Mouse (Mus musculus): Measurements from ENCODE around the gene Anxa6. TPM values are rescaled to one million over a fixed set of nuclear protein-coding genes. Genes with fewer than 3 reads are reported as not detected.
"Not testable (repeated sequence)": the region's sequence is repeated elsewhere in the genome, so short reads cannot be mapped to it uniquely, and the experiment has no call there.

Anxa6 gene
- polyA plus RNA-seq, 1 experiment, result 288 TPM

DNA sequence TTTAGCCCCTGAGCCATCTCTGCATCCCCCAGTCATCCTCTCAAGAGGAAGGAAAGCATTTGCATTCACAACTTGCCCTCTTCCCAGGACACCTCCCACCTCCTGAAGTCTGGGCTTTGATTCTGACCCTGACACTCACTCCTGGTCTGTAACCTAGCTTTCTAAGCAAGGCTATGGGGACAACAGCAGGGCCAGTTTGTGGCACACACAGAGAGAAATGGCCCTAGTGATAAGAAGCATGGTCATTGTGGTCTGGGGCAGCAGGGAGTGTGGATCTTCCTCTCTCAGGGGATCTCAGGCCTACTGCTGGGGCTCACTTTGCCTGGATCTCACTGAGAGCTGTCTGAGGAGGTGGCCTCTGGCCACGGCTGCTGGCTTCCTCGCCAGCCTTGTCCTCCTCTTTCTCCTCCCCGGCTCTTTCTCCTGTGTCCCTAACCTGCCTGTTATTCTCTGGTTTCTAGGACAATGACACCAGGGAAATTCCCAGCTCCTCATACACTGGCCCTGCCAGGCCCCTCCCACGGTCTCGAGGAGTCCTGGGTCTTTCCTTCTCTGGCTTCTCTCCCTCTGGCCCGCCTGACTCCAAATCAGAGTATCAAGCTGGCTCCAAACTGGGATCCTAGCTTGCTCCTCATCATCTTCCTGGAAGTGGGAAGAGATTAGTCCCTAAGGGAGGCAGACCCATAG, 71.9 kb downstream of the Anxa6 start:
- DNase-seq (ENCODE audit: low read depth), result no peak

- no peak for DNase-seq (ENCODE audit: low read depth)
Measured at GRCm38 (mm10) chr11:54960251-54960650, 73.0 kb downstream of the Anxa6 start.

DNA sequence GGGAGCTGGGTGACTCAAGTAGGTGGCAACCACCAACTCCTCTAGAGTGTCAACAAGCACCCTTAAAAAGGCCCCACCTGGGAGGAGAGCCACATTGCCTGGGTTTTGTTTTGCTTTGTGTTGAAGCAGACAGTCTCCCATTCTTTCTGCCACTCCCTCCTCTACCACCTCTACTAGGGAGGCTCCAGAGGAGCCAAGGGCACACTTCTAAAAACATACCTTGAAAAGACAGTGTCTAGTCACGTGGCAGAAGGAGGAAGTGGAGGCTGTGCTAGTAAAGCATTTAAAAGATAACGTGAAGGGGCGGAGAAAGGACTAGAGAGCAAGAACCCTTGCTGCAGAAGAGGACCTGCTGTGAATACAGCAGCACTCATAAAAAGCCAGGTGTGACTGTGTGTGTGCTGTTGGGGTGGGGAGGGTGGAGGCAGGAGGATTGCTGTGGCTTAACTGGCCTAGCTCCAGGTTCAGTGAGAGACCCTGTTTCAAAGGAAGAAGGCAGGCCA, 74.6 kb downstream of the Anxa6 start:
- no peak for DNase-seq (ENCODE audit: low read depth)

- DNase-seq (ENCODE audit: low read depth), result not testable (repeated sequence)
Measured at GRCm38 (mm10) chr11:54957708-54958107, 75.5 kb downstream of the Anxa6 start.

GRCm38 (mm10) chr11:54956912-54957311, 76.3 kb downstream of the Anxa6 start:
- DNase-seq (ENCODE audit: low read depth), result no peak

- DNase-seq (ENCODE audit: low read depth), result peak; percentile 67
Measured at GRCm38 (mm10) chr11:54955735-54956480, 77.3 kb downstream of the Anxa6 start.

GRCm38 (mm10) chr11:54955400-54955734, 77.9 kb downstream of the Anxa6 start:
- not testable (repeated sequence) for DNase-seq (ENCODE audit: low read depth)

DNA sequence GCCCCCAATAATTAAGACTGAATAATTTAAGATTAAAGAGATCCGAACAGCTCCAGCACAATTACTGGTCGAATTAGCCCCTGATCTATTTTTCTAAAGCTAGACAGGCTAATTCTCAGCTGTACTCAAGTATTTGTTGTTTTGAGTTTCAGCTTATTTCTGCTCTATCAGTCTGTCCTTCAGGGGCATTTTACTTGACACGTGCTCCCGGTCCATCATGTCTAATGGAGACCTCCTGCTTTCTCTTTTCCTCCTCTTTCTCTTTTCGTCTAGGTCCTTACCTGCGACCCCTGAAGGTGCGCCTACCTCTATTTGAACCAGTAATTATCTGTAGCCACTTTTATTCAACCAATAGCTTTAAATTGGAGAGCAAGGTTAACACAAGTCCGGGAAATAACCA, 78.5 kb downstream of the Anxa6 start:
- DNase-seq (ENCODE audit: low read depth), result no peak

- DNase-seq (ENCODE audit: low read depth), result no peak
Measured at GRCm38 (mm10) chr11:54953993-54954446, 79.2 kb downstream of the Anxa6 start.

GRCm38 (mm10) chr11:54952651-54953050, 80.6 kb downstream of the Anxa6 start:
- DNase-seq (ENCODE audit: low read depth), result no peak

GRCm38 (mm10) chr11:54950684-54951083, 82.6 kb downstream of the Anxa6 start:
- no peak for DNase-seq (ENCODE audit: low read depth)

- DNase-seq (ENCODE audit: low read depth), result no peak
Measured at GRCm38 (mm10) chr11:54949717-54950116, 83.5 kb downstream of the Anxa6 start.

GRCm38 (mm10) chr11:54944702-54945101, 88.5 kb downstream of the Anxa6 start:
- DNase-seq (ENCODE audit: low read depth), result no peak

GRCm38 (mm10) chr11:54940056-54940455, 93.2 kb downstream of the Anxa6 start:
- DNase-seq (ENCODE audit: low read depth), result no peak

DNA sequence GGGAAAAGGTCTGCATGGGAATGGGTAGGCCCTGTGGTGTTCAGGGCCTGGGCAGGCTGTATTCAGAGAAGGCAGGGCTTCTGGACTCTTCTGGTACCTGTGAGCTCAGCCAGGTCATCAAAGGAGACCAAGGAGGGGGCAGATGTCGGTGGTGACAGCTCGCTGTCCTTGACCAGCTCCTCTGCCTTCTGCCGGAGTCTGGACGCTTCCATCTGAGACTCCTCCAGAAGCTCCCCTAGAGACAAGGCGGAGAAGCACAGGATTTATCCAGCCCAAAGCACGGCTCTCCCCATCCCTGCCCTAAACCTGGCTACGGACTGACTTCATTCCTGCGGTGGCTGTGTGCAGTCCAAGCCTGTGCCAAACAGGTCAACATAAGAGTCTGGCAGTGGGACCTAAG, 93.7 kb downstream of the Anxa6 start:
- no peak for DNase-seq (ENCODE audit: low read depth)

GRCm38 (mm10) chr11:54936771-54937140, 96.5 kb downstream of the Anxa6 start:
- DNase-seq (ENCODE audit: low read depth), result no peak

GRCm38 (mm10) chr11:54936035-54936770, 97.0 kb downstream of the Anxa6 start:
- no peak for DNase-seq (ENCODE audit: low read depth)

DNA sequence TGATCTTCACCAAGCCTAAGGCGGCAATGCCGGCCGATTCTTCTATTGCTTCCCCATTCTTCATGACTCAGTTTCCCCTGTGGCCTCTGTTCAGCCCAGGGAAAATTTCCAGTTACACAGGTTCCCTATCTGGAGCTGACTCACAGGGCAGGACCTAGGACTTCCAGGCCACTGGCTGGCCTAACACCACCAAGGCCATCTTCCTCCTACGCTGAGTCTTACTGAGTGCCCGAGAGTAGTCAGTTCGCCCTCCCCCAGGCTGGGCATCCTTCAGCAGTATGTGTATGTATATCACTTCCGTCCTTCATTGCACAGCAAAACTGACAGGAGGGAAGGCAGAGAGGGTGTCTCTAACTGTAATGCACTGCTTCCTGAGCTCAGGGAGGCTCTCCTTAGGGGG, 99.0 kb downstream of the Anxa6 start:
- DNase-seq (ENCODE audit: low read depth), result no peak

- DNase-seq (ENCODE audit: low read depth), result no peak
Measured at GRCm38 (mm10) chr11:54932540-54932939, 100.7 kb downstream of the Anxa6 start.

DNA sequence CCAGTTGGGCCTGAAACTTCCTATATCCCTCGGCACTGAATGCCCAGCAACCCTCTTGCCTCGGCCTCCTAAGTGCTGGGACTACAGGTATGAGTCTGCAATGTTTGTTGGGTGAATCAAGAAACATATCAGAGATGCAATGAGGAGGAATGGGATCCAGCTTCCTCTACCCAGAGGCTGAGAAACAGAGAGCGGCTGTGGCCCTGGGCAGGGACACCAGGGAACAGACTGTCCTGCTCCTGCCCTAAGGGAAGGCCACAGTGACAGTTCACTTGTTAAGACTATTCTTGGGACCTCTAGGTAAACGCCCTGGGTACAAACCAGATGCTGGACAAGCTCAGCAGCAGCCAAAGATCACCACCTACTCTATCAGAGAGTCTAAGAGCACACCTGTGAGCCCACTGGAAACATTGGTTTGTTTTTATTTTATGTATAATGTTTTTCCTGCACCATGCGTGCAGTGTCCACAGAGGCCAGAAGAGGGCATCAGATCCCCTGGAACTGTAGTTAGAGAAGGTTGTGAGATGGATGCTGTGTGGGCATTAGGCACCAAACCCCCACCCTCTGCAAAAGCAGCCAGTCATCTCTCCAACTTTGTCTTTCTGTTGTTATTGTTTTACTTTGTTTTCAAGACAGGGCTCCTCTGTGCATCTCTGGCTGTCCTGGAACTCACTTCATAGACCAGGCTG, 101.7 kb downstream of the Anxa6 start:
- DNase-seq (ENCODE audit: low read depth), result no peak

GRCm38 (mm10) chr11:54930318-54930979, 102.8 kb downstream of the Anxa6 start:
- no peak for DNase-seq (ENCODE audit: low read depth)
